Comparison of ENCODE assay signal across 9 mouse cellular contexts in genomic region chr7:6286921-6287531, GRCm38 (mm10). TPM values are rescaled to one million over a fixed set of nuclear protein-coding genes. Genes with fewer than 3 reads are reported as not detected.
A peak's percentile ranks its signal among the peaks of the same experiment; 100 is the strongest.
DNase-seq lines count a peak whose midpoint lies in the region; ATAC-seq and TF ChIP-seq lines count a peak whose summit lies in the region.
"Had no signal": no experiment of that assay in that cellular context is flagged by ENCODE, and none has a peak within 500 bp of the region (broad histone marks: within the 10 kb centered on the region; RNA-seq: fewer than 3 reads in every experiment).

No protein-coding gene starts in this region.

- no peak overlapping the region for H3K9ac ChIP-seq in lung, postnatal 0 days (replicated peaks; ENCODE audit: low read depth)
- peak overlapping the region; percentile 72 for H3K9ac ChIP-seq in heart, embryonic 14.5 days (ENCODE audit: low read length)

- H3K36me3 ChIP-seq in lung, postnatal 0 days (ENCODE audit: insufficient read depth, low read length), result no peaks in the 10 kb centered on the region
- no peaks in the 10 kb centered on the region for H3K36me3 ChIP-seq in heart, embryonic 14.5 days (ENCODE audit: control insufficient read depth, insufficient read depth, low read length)
- H3K36me3 ChIP-seq in myocyte (ENCODE audit: control insufficient read depth, insufficient read depth), result no peaks in the 10 kb centered on the region

- peak overlapping the region; percentile 67 for H3K4me2 ChIP-seq in lung, postnatal 0 days (replicated peaks; ENCODE audit: low read depth, low read length)
- peak overlapping the region; percentile 83 for H3K4me2 ChIP-seq in heart, embryonic 14.5 days (ENCODE audit: low read length)
- H3K4me2 ChIP-seq in myocyte (ENCODE audit: low read depth), result peak overlapping the region; percentile 69

- no peaks in the 10 kb centered on the region for H3K9me3 ChIP-seq in lung, postnatal 0 days (ENCODE audit: low read length)
- no peaks in the 10 kb centered on the region for H3K9me3 ChIP-seq in heart, embryonic 14.5 days (ENCODE audit: control insufficient read depth, low read length)

- DNase-seq in lung, postnatal 0 days (ENCODE audit: low spot score), result peak; percentile 18
- DNase-seq in lung, postnatal 36 days, result no peak
- DNase-seq in cerebellum, adult 8-10 months, result peak; percentile 33
- DNase-seq in left cerebral cortex, postnatal 36 days (ENCODE audit: low spot score in 2 of 2), result peak; percentile 23 to 29
- DNase-seq in thymus, postnatal 25 days, result peak; percentile 36
- DNase-seq in testis, postnatal 14 days (ENCODE audit: low spot score), result no peak

- no peak for TF ChIP-seq CTCF in lung, postnatal 0 days (IDR thresholded peaks at IDR 0.05)

- TF ChIP-seq EP300 in lung, postnatal 0 days (IDR thresholded peaks at IDR 0.05), result no peak

- H3K27ac ChIP-seq in lung, postnatal 0 days (ENCODE audit: low read length), result no peak overlapping the region
- peak overlapping the region in 1 of 2 experiments; percentile 19; a peak in 1 of 4 replicates for H3K27ac ChIP-seq in heart, embryonic 14.5 days (replicated peaks in 1 of 2; ENCODE audit: control insufficient read depth in 1 of 2, insufficient read depth in 1 of 2, low read depth in 2 of 2, low read length in 2 of 2)

- ATAC-seq in lung, postnatal 0 days, result no peak
- no peak for ATAC-seq in heart, embryonic 14.5 days (ENCODE audit: insufficient number of reproducible peaks, insufficient read depth, low FRiP score, low read depth)

- no peaks in the 10 kb centered on the region for H3K79me2 ChIP-seq in myocyte (ENCODE audit: control insufficient read depth, insufficient read depth)

- peak overlapping the region; percentile 44 for H3K4me3 ChIP-seq in lung, postnatal 0 days (ENCODE audit: low read depth, low read length)
- peak overlapping the region; percentile 43 to 54 for H3K4me3 ChIP-seq in heart, embryonic 14.5 days (ENCODE audit: control insufficient read depth in 1 of 2, insufficient read depth in 1 of 2, low read depth in 1 of 2, low read length in 2 of 2)
- peak overlapping the region; percentile 54 for H3K4me3 ChIP-seq in myocyte

- H3ac ChIP-seq in myocyte (ENCODE audit: control insufficient read depth, insufficient read length), result peak overlapping the region; percentile 52

- intact Hi-C loops in left cerebral cortex, postnatal 36 days (cut with DNase I), result loop anchor here (5.0 to 10.0 kb wide), 2 partner anchors 45 to 162 kb away; partner anchors contain the start of gene Zfp583

- no peaks in the 10 kb centered on the region for H3K27me3 ChIP-seq in lung, postnatal 0 days (replicated peaks; ENCODE audit: insufficient read depth, low read length)
- no peaks in the 10 kb centered on the region for H3K27me3 ChIP-seq in heart, embryonic 14.5 days (ENCODE audit: control insufficient read depth, insufficient read depth, low read length)
- H3K27me3 ChIP-seq in myocyte (ENCODE audit: control insufficient read depth, insufficient read depth, insufficient read length), result no peaks in the 10 kb centered on the region

- TF ChIP-seq POLR2A in myocyte (IDR thresholded peaks at IDR 0.05; ENCODE audit: insufficient read length, low read depth), result no peak

- 18% methylated on average over 15 of the region's 15 CpGs for WGBS in lung, postnatal 0 days
- 31% methylated on average over 15 of the region's 15 CpGs for WGBS in heart, embryonic 14.5 days

- H3K4me1 ChIP-seq in lung, postnatal 0 days (ENCODE audit: insufficient read depth, low read depth, low read length), result no peaks in the 10 kb centered on the region
- H3K4me1 ChIP-seq in heart, embryonic 14.5 days (ENCODE audit: control insufficient read depth in 2 of 2, insufficient read depth in 2 of 2, low read length in 2 of 2), result peaks cover 5 to 11% of the 10 kb centered on the region in 2 experiments; a peak in 3 of 4 replicates

TF ChIP-seq in myocyte, 11 proteins besides CTCF, POLR2A, EP300 and RAD21:
- TF ChIP-seq MYOD1 (IDR thresholded peaks at IDR 0.05; ENCODE audit: control insufficient read depth in 1 of 3, insufficient read length in 2 of 3, low read depth in 2 of 3), result peak in 2 of 3 experiments; percentile 54 to 62
- TF ChIP-seq USF1 (IDR thresholded peaks at IDR 0.05; ENCODE audit: low read depth), result no peak
- peak in 1 of 3 experiments; percentile 6 for TF ChIP-seq MYOG (IDR thresholded peaks at IDR 0.05; ENCODE audit: control insufficient read depth in 1 of 3, insufficient read depth in 1 of 3, insufficient read length in 2 of 3, low read depth in 2 of 3)
- no peak for TF ChIP-seq SRF (IDR thresholded peaks at IDR 0.05; ENCODE audit: control insufficient read depth, insufficient read length, low read depth)
- no peak for TF ChIP-seq MAX (IDR thresholded peaks at IDR 0.05; ENCODE audit: low read depth)
- TF ChIP-seq REST (IDR thresholded peaks at IDR 0.05; ENCODE audit: insufficient read depth, insufficient read length), result no peak
TF ChIP-seq in myocyte: peak in this region for 2.

RNA-seq across cellular contexts. Expression of gene Zfp667, which starts 0.6 kb away (rescaled TPM):
- 4.7 and 5.5 TPM in 2 replicates for polyA plus RNA-seq in lung, postnatal 0 days (2015; fragmentation: Nextera tagmentation; extraction: Ambion mirVana)
- 3.4 and 3.5 TPM in 2 replicates for polyA plus RNA-seq in heart, embryonic 14.5 days (2014; fragmentation: Nextera tagmentation; extraction: Ambion mirVana)
- total RNA-seq in left cerebral cortex, postnatal 36 days (2021), result 10 to 100 TPM; 10.4 to 11.1 TPM
- 2.8 TPM for polyA plus RNA-seq in myocyte (2012; fragmentation: generic; extraction: Trizol)

RNA-seq across cellular contexts. Expression of gene Epp13, which starts 34.5 kb away (rescaled TPM):
- not detected in 2 replicates for polyA plus RNA-seq in lung, postnatal 0 days (2015; fragmentation: Nextera tagmentation; extraction: Ambion mirVana)
- not detected in 2 replicates for polyA plus RNA-seq in heart, embryonic 14.5 days (2014; fragmentation: Nextera tagmentation; extraction: Ambion mirVana)
- total RNA-seq in left cerebral cortex, postnatal 36 days (2021), result not detected
- polyA plus RNA-seq in myocyte (2012; fragmentation: generic; extraction: Trizol), result not detected
- polyA plus RNA-seq: frontal cortex, adult 2 months had no signal

RNA-seq across cellular contexts. Expression of gene Zfp583, which starts 44.1 kb away (rescaled TPM):
- 2.8 and 4.0 TPM in 2 replicates for polyA plus RNA-seq in lung, postnatal 0 days (2015; fragmentation: Nextera tagmentation; extraction: Ambion mirVana)
- polyA plus RNA-seq in heart, embryonic 14.5 days (2014; fragmentation: Nextera tagmentation; extraction: Ambion mirVana), result 4.0 and 6.0 TPM in 2 replicates
- 10 to 100 TPM in 1 of 2 experiments, 1 to 10 TPM in 1; 9.0 to 11.2 TPM for total RNA-seq in left cerebral cortex, postnatal 36 days (2021)
- 0.80 TPM for polyA plus RNA-seq in myocyte (2012; fragmentation: generic; extraction: Trizol)

RNA-seq across cellular contexts. Expression of gene Gm3854, which starts 56.5 kb away (rescaled TPM):
- polyA plus RNA-seq in lung, postnatal 0 days (2015; fragmentation: Nextera tagmentation; extraction: Ambion mirVana), result 0.18 and 0.21 TPM in 2 replicates
- polyA plus RNA-seq in heart, embryonic 14.5 days (2014; fragmentation: Nextera tagmentation; extraction: Ambion mirVana), result 1.2 and 1.5 TPM in 2 replicates
- 1 to 10 TPM; 5.4 to 7.8 TPM for total RNA-seq in left cerebral cortex, postnatal 36 days (2021)
- 0.11 TPM for polyA plus RNA-seq in myocyte (2012; fragmentation: generic; extraction: Trizol)

Comparison
In these comparisons a context has a peak if more than half of its experiments do, and no peak if none do; other contexts are left out.
1. DNase-seq: peak in lung, postnatal 0 days (single experiment), cerebellum, adult 8-10 months (single experiment), left cerebral cortex, postnatal 36 days (2 of 2) and thymus, postnatal 25 days (single experiment); none in lung, postnatal 36 days (single experiment) and testis, postnatal 14 days (single experiment).
2. Peak in every context shown above with its lines, with median percentiles within 50 percentile points of each other: H3K4me2 ChIP-seq and H3K4me3 ChIP-seq.